Mouse (Mus musculus): ENCODE results near the gene Vmn2r32.
"Not testable (repeated sequence)": the region's sequence is repeated elsewhere in the genome, so short reads cannot be mapped to it uniquely, and the experiment has no call there.

Vmn2r32 gene

DNA sequence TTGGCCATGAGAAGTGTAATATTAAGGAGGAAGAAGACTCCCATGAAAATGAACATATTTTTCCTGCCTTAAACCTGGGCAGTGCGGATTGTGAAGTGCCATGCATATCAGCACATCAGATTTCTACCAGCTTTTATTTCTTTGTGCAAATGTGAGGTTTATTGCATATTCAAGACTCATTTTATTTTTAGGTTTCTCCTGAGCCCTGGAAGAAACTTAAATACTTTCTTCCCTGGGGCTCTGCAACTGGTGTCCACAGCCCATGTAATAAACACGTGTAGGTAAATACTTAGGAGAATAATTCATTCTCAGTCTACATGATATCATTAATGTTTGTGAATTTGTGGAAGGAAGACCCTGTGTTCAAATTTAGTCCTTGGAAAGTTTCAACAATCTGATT is at the start of gene Vmn2r32:
TSS of gene Vmn2r32 (minus strand) at position 101 of the 400 bp plus-strand sequence.
- DNase-seq, result not testable (repeated sequence)

Measured in lung, postnatal 36 days (tissue).